Mouse (Mus musculus) cerebellum, postnatal 14 days (tissue): ENCODE measurements at regions not wholly inside any gene's neighbourhood (a gene's known extent, or its start where the extent isn't known, plus 50 kb on each side); places are given as distances from the start of the nearest gene placed in this dataset.

ENCODE experiments used
- DNase-seq, 2 experiments: peaks; one replicate each; pipeline ENCODE4 v3.0.0; 2021; ENCODE audit warnings: mixed read lengths in 2 of 2

- DNase-seq: no peak
Measured at GRCm38 (mm10) chr11:71414403-71415140, 184.0 kb upstream of the Nlrp1b start.

- no peak for DNase-seq
Measured at GRCm38 (mm10) chr11:71415451-71415850, 184.9 kb upstream of the Nlrp1b start.

GRCm38 (mm10) chr11:71422291-71422840 is 191.8 kb upstream of the Nlrp1b start:
- no peak for DNase-seq

- DNase-seq: no peak
Measured at GRCm38 (mm10) chr11:71423242-71423641, 192.7 kb upstream of the Nlrp1b start.

- peak; percentile 37 to 43 for DNase-seq
Measured at GRCm38 (mm10) chr11:71424879-71425278, 194.3 kb upstream of the Nlrp1b start.

- peak in 1 of 2 experiments; percentile 42 for DNase-seq
Measured at GRCm38 (mm10) chr11:71429739-71430138, 199.2 kb upstream of the Nlrp1b start.

GRCm38 (mm10) chr11:71434241-71434640 is 203.7 kb upstream of the Nlrp1b start:
- no peak for DNase-seq

GRCm38 (mm10) chr11:71434886-71435285 is 204.4 kb upstream of the Nlrp1b start:
- DNase-seq: no peak

GRCm38 (mm10) chr11:71435745-71436144 is 205.2 kb upstream of the Nlrp1b start:
- DNase-seq: peak in 1 of 2 experiments; percentile 28

- peak in 1 of 2 experiments; percentile 19 for DNase-seq
Measured at GRCm38 (mm10) chr11:71436335-71436734, 205.8 kb upstream of the Nlrp1b start.

GRCm38 (mm10) chr11:71436801-71437200 is 206.3 kb upstream of the Nlrp1b start:
- peak; percentile 59 to 72 for DNase-seq

GRCm38 (mm10) chr11:71439871-71440270 is 209.3 kb upstream of the Nlrp1b start:
- peak; percentile 44 to 49 for DNase-seq

GRCm38 (mm10) chr11:71440392-71440791 is 209.9 kb upstream of the Nlrp1b start:
- peak; percentile 31 to 32 for DNase-seq

- no peak for DNase-seq
Measured at GRCm38 (mm10) chr11:71444056-71444455, 213.5 kb upstream of the Nlrp1b start.

GRCm38 (mm10) chr11:71446641-71447040 is 216.1 kb upstream of the Nlrp1b start:
- no peak for DNase-seq

GRCm38 (mm10) chr11:71447841-71448745 is 217.6 kb upstream of the Nlrp1b start:
- no peak for DNase-seq

- DNase-seq: peak; percentile 12 to 18
Measured at GRCm38 (mm10) chr11:71480094-71480493, 249.6 kb upstream of the Nlrp1b start.

GRCm38 (mm10) chr11:71497863-71498262 is 251.9 kb upstream of the Wscd1 start:
- DNase-seq: no peak

- no peak for DNase-seq
Measured at GRCm38 (mm10) chr11:71498299-71498698, 251.4 kb upstream of the Wscd1 start.

- no peak for DNase-seq
Measured at GRCm38 (mm10) chr11:71502156-71502555, 247.6 kb upstream of the Wscd1 start.

- peak in 1 of 2 experiments; percentile 24 for DNase-seq
Measured at GRCm38 (mm10) chr11:71512271-71513066, 237.3 kb upstream of the Wscd1 start.

GRCm38 (mm10) chr11:71513067-71513350 is 236.7 kb upstream of the Wscd1 start:
- peak; percentile 80 to 89 for DNase-seq

- DNase-seq: no peak
Measured at GRCm38 (mm10) chr11:71515264-71515663, 234.5 kb upstream of the Wscd1 start.
